Mouse (Mus musculus) urinary bladder, postnatal 14 days (tissue): ENCODE results near the gene Gm20388.

ENCODE experiments used
- DNase-seq: peaks from one replicate; pipeline ENCODE4 v3.0.0; 2021; ENCODE audit warnings: low spot score

The Gm20388 gene

GRCm38 (mm10) chr8:122142428-122142827 lies 2231.8 kb downstream of the Gm20388 start:
- DNase-seq = no peak

GRCm38 (mm10) chr8:122143231-122143630 lies 2232.6 kb downstream of the Gm20388 start:
- no peak for DNase-seq

- DNase-seq = no peak
Observed at GRCm38 (mm10) chr8:122144729-122145311, 2234.2 kb downstream of the Gm20388 start.

DNA sequence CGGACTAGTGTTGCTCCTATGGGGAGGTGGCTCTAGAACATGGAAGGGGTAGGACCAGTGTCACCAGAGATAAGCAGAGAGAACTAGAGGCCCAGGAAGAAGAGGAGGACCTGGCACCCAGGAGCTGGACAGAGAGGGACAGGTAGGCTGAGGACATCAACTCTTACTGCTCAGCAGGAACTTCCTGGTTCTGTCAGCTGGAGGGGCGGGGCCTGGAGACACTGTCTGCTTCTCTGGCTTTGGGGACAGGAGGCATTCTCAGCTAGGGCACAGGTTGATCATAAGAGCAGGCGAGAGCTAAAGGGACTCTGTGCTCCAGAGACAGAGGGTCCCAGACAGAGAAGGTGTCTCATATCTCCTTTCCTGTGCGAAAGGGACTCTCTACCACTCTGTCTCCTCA lies 2238.4 kb downstream of the Gm20388 start:
- no peak for DNase-seq

DNA sequence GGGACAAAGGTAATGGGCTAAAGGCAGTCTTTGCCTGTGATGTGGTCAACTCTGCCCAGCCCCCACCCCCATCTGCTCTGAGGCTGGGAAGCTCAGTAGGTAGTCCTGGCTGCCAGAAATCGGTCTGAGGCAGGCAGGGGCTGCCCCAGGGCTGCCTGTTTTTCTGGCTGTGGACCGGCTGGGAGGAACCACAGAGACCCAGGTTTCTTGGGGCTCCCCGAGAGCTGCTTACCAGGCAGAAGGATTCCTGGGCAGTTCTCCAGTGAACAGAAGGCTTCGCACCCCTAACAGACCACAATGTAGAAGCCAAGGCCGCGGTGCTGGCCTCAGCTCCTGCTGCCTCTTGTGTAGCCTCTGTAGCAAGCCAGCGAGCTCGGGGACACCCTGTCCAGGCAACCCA lies 2239.0 kb downstream of the Gm20388 start:
- no peak for DNase-seq

DNA sequence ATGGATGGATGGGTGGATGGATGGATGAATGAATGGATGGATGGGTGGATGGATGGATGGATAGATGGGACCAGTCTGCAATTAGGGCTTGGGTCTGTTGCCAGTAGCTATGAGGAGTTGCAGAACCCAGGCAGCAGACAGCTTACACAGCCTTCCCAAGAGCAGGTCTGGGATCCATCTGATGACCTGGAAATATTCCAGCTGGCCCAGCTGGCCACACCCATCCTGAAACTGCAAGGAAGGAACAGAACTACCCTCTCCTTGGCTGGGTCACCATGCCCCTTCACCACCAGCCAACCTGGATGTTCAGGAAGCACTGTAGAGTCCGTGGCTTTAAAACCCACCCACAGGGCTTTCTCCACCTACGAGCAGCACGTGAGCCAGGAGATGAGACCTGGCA lies 2240.9 kb downstream of the Gm20388 start:
- DNase-seq = no peak

GRCm38 (mm10) chr8:122155082-122155643 lies 2244.5 kb downstream of the Gm20388 start:
- DNase-seq = no peak

GRCm38 (mm10) chr8:122155964-122156363 lies 2245.3 kb downstream of the Gm20388 start:
- DNase-seq = no peak

DNA sequence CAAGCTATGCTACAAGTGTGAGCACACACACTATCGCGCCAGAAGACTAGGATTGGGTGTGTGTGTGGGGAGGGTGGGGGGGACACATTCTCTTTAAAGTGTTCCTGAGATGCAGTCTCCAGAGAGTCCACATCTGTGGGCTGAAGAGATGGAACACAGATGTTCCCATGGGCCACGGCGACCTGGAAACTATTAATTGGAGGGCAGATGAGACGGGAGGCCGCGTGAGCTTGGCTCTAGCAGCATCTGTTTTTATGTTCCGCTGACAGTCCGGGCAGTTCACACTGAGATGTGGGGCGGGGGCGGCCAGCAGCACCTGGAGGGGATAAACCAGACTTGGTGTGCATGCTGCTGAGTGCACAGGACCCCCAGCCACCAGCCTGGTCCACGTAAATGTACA lies 2247.0 kb downstream of the Gm20388 start:
- no peak for DNase-seq

DNA sequence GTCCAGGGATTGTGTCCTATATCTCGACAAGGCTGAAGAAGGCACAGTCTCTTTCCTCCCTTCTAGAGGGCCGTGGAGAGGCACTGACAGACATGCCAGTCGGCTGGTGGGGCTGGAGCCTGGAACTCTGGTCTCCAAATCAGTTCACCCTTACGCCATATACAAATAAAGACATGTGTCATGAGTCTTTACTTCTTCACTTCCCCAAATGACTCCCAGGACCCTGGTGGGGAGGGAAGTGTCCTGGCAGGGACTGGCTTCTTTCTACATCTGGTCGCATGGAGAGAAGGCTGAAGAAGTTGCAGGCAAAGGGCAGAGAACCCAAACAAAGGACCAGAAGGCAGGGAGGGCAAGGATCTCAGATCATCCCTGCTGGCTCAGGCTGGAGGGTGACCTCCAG lies 2249.5 kb downstream of the Gm20388 start:
- DNase-seq = no peak

- peak; percentile 86 for DNase-seq
Observed at GRCm38 (mm10) chr8:122162992-122163391, 2252.4 kb downstream of the Gm20388 start.

DNA sequence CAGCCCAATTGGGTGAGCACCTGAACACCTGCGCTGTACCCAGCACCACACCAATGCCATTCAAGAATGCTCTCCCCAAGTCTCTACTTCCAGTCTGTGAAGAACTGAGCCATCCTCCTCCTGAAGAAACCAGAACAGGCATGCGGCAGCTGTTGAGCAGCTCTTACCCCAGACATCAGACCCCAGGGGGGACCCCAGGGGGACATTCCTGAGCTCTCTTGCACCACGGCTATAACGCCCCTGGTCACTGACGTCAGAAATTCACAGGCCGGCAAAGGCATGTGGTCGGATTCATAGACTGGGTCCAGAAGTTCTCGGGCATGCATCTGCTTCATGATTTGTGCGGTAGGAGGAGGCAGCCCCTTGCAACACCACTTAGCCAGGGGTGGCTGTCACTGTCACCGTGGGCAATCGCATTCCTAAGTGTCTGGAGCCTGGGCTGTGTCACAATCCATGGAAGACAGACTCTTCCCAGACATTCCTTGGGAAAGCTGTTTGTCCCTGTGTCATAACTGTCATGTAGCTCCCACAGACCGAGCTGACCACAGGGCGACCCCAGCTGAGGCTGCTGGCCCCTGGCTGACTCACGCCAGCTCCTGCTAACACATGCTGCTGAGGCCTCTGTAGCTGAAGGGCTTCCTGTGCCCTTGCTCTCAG lies 2256.7 kb downstream of the Gm20388 start:
- no peak for DNase-seq

GRCm38 (mm10) chr8:122169446-122169845 lies 2258.8 kb downstream of the Gm20388 start:
- no peak for DNase-seq

DNA sequence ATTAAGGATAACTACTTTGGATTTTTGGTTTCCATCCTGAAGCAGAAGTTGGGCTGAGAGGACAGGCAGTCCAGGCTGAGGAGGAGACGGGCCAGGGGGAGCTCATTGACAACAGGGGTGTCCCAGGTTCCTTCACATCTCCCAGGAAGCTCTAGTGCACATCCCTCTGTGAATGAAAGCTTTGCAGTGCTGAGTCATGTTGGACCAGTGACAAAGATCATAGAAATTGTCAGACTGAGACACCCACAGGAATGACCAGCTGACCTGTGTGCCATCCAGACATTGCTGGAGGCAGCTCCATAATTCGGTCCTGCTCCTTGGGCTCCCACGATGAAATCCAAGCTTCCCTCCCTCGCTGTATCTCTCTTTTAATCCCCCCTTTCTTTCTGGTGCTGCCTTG lies 2261.2 kb downstream of the Gm20388 start:
- no peak for DNase-seq

- DNase-seq = peak; percentile 50
Observed at GRCm38 (mm10) chr8:122174133-122174930, 2263.7 kb downstream of the Gm20388 start.

GRCm38 (mm10) chr8:122178392-122178890 lies 2267.8 kb downstream of the Gm20388 start:
- no peak for DNase-seq

- no peak for DNase-seq
Observed at GRCm38 (mm10) chr8:122179354-122179753, 2268.7 kb downstream of the Gm20388 start.

- DNase-seq = no peak
Observed at GRCm38 (mm10) chr8:122180116-122180515, 2269.5 kb downstream of the Gm20388 start.

DNA sequence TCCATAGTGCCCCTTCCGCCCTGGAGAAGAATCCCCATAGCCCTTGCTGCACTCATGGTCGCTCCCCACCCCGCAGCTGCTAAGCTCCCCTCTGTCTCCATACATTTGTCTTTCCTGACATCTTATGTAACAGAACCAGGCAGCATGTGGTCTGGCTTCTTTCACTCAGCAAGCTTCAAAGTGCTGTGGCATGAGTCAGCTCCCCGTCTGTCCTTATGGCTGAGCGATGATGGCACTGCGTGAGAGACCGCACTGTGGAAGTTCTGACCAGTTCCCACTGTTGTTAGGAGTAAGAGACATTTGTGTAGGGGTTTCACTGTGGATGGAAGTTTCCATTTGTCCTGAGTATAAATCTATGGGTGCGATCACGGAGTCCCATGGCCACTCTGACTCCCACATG lies 2270.8 kb downstream of the Gm20388 start:
- DNase-seq = no peak

- DNase-seq = no peak
Observed at GRCm38 (mm10) chr8:122181991-122182390, 2271.3 kb downstream of the Gm20388 start.

DNA sequence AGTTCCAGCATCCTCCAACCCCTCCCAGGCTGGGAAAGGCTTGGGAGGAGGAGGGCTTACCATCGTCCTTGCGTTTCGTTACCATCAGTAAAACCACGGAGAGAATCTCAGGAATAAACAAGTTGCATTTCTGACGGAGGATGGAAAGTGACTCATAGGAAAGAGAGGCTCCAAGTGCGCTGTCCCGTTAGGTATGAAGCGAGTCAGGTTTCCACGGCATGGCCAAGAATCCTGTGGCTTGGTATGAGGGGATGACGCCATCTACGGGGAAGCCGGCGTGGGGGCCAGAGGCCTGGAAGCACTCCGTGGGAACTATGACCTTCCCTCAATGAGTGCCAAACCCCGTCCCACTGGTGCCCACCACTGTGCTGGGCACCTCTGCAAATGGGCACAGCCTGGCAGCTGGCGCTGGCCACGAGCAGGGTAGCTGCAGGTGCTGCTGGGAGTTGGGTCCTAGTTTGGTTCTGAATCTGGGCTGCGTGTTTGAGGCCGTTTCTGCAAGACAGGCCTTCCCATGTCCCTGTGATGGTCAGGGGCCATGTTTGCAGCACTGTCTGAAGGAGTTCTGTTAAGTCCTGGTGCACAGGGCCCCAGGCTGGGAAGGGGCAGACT lies 2275.8 kb downstream of the Gm20388 start:
- DNase-seq = no peak

DNA sequence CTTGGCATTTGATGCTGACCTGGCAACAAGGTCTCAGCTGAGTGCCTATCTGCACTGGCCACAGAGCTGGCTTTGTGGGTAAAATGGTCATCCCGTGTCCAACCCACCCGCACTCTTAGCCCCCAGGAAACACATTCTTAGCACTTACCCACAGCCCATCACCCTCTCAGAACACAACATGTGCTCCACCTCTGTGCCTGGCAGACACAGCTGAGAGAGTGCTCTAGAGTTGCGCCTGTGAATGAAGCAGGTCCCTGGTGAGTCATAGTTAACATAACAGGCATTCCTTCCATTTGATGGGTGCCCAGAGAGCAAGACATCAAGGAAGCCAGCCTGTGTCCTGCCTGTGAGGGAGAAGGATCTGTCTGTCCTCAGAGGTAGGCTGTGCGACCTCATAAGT lies 2276.6 kb downstream of the Gm20388 start:
- DNase-seq = no peak
